Mouse (Mus musculus) retina, embryonic 14.5 days (tissue): ENCODE results near the gene Neurod6.
"Not testable (repeated sequence)": the region's sequence is repeated elsewhere in the genome, so short reads cannot be mapped to it uniquely, and the experiment has no call there.

ENCODE experiments used
- DNase-seq: peaks from one replicate; pipeline ENCODE4 v3.0.0-alpha.2; 2015; ENCODE audit warnings: low spot score

The Neurod6 gene

GRCm38 (mm10) chr6:55680974-55681373, at the start of gene Neurod6:
Gene Neurod6 (minus strand): TSS chr6:55681263.
- DNase-seq = no peak

GRCm38 (mm10) chr6:55717209-55717608, 36.1 kb upstream of the Neurod6 start:
- peak; percentile 75 for DNase-seq

GRCm38 (mm10) chr6:55715446-55715845, 34.4 kb upstream of the Neurod6 start:
- no peak for DNase-seq

GRCm38 (mm10) chr6:55710913-55711312, 29.9 kb upstream of the Neurod6 start:
- not testable (repeated sequence) for DNase-seq

GRCm38 (mm10) chr6:55704759-55705104, 23.7 kb upstream of the Neurod6 start:
- DNase-seq = no peak

GRCm38 (mm10) chr6:55704061-55704758, 23.1 kb upstream of the Neurod6 start:
- DNase-seq = no peak

- DNase-seq = no peak
These were observed 19.6 kb upstream of the Neurod6 start for GRCm38 (mm10) chr6:55700392-55701386.

GRCm38 (mm10) chr6:55690015-55690531, 9.0 kb upstream of the Neurod6 start:
- DNase-seq = no peak

- no peak for DNase-seq
These were observed 2.4 kb upstream of the Neurod6 start for GRCm38 (mm10) chr6:55683506-55683905.

- DNase-seq = no peak
These were observed 1.8 kb upstream of the Neurod6 start for GRCm38 (mm10) chr6:55682886-55683285.

- no peak for DNase-seq
These were observed 2.4 kb downstream of the Neurod6 start for GRCm38 (mm10) chr6:55678571-55679185.

GRCm38 (mm10) chr6:55677326-55677725, 3.7 kb downstream of the Neurod6 start:
- DNase-seq = no peak

- DNase-seq = peak; percentile 74
These were observed 4.3 kb downstream of the Neurod6 start for GRCm38 (mm10) chr6:55676663-55677311.

GRCm38 (mm10) chr6:55676141-55676662, 4.9 kb downstream of the Neurod6 start:
- no peak for DNase-seq

- DNase-seq = no peak
These were observed 13.3 kb downstream of the Neurod6 start for GRCm38 (mm10) chr6:55667801-55668200.

- DNase-seq = no peak
These were observed 19.7 kb downstream of the Neurod6 start for GRCm38 (mm10) chr6:55661126-55661915.

- DNase-seq = peak; percentile 28
These were observed 31.1 kb downstream of the Neurod6 start for GRCm38 (mm10) chr6:55649996-55650395.

GRCm38 (mm10) chr6:55649581-55649980, 31.5 kb downstream of the Neurod6 start:
- DNase-seq = no peak

GRCm38 (mm10) chr6:55648886-55649285, 32.2 kb downstream of the Neurod6 start:
- DNase-seq = no peak

GRCm38 (mm10) chr6:55647771-55648280, 33.2 kb downstream of the Neurod6 start:
- DNase-seq = no peak
